Mouse (Mus musculus) retina, embryonic 14.5 days (tissue): ENCODE results near the gene Gm20683.
"Not testable (repeated sequence)": the region's sequence is repeated elsewhere in the genome, so short reads cannot be mapped to it uniquely, and the experiment has no call there.

ENCODE experiments used
- DNase-seq: peaks from one replicate; pipeline ENCODE4 v3.0.0-alpha.2; 2015; ENCODE audit warnings: low spot score

Gm20683 gene

DNA sequence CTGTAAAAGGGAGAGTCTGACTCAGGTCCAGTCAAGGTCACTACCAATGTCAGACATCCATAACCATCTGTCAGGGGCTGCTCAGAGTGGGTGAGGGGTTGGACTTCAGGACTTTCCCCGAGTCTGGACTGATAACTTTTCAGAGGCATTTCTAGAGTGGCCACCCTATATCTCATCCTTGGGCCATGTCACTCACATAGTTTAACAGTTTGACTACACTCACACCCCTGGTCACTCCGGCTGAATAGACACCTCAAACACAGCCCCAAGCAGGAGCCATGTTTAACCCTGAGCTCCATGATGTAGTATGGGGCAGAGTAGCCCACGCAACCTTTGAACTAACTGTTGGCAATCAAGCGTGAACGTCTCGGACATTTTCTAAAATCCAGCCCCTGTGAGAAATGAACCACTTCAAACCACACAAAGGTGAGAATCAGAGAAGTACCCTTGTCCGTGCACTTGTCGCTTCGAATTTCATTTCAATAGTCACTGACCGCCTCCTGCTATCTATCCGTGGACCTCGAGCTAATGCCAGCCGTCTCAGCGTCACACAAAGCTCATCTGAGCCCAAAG, 32.7 kb upstream of the Gm20683 start:
- no peak for DNase-seq

DNA sequence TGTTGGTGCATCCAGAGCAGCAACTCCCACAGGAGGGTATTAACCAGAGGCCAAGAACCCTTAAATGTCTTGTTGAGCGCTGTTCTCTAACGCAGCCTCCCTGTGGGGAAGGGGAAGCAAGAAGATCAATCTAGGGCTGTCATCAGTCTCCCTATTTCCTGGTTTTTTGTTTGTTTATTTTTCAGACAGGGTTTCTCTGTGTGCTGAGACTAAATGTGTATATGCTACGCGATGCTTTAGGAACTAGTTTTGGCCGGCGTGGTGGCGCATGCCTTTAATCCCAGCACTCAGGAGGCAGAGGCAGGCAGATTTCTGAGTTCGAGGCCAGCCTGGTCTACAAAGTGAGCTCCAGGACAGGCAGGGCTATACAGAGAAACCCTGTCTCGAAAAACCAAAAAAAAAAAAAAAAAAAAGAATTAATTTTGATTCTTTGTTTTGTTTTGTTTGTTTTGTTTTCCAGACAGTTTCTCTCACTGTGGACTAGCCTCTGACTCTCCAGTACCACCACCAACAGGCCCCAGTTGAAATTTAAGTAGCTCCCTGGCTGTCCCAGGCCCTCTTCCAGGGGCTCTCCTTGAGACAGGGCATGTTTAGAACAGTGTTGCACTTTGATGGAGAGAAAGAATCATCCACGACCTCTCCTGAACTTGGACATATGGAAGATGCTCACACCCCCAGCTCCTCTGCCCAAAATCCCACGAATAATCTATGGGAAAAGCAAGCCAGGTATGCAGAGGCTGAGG, 32.0 kb upstream of the Gm20683 start:
- no peak for DNase-seq

- no peak for DNase-seq
These were observed 31.1 kb upstream of the Gm20683 start for GRCm38 (mm10) chr17:25872676-25873075.

DNA sequence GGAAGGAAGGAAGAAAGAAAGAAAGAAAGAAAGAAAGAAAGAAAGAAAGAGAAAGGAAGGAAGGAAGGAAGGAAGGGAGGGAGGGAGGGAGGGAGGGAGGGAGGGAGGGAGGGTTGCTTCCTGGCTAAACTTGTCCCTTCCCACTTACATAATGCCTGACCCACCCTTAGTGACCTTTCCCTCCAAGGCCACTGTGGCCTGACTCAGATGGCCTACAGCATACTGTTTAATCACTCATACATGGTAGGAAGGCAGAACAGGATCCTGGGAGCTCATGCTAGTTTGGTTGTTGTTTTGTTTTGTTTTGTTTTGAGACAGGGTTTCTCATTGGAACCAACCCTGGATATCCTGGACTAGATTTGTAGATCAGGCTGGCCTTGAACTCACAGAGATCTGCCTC, 30.0 kb upstream of the Gm20683 start:
- DNase-seq: not testable (repeated sequence)

GRCm38 (mm10) chr17:25869954-25870353, 28.4 kb upstream of the Gm20683 start:
- no peak for DNase-seq

GRCm38 (mm10) chr17:25869498-25869897, 27.9 kb upstream of the Gm20683 start:
- DNase-seq: no peak

DNA sequence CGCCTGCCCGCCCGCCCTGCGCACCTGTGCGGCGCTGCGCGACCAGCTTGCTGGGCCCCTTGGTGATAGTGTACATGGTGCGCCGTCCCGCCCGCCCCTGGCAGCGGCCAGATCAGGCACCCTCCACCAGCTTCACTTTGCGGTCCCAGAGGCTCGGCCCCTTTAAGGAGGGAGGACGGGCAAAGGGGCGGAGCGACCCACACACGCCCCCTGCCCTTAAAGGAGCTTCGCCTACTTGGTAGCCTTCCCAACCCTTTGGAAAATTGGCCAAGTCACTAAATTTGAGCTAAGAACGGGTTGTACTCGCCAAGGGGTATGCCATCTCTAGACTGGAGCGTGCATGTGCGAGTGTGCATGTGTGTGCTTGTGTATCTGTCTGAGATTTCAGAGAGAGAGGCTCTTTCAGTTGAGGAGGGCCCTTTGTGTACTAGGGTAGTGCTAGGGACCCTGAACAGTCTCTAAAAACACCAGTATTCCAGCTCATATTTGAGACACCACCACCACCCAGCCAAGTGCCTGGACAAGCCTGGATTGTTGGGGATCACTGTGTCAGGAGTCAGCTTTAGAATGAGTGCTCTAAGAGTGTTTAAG, 27.1 kb upstream of the Gm20683 start, which contains the start of gene Mcrip2:
Mcrip2 (minus strand) TSS at position 164 of the 591 bp plus-strand sequence.
- peak; percentile 82 for DNase-seq

- DNase-seq: peak; percentile 47
These were observed 26.5 kb upstream of the Gm20683 start for GRCm38 (mm10) chr17:25867836-25868600.

DNA sequence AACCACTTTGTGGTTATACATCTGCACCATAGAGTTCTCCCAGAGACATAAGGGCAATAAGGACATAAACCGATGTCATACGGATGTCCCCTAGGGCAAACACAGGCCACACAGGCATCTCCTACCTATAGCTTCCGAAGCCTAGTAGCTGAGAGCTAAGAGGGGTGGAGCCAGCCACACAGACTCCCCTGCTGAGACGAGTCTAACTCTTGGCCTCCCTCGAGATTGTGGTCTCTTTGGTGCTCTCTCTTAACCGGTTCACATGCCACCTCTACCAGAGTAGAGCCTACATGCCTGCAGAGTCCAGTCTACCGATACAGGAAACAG, 25.9 kb upstream of the Gm20683 start:
- no peak for DNase-seq

DNA sequence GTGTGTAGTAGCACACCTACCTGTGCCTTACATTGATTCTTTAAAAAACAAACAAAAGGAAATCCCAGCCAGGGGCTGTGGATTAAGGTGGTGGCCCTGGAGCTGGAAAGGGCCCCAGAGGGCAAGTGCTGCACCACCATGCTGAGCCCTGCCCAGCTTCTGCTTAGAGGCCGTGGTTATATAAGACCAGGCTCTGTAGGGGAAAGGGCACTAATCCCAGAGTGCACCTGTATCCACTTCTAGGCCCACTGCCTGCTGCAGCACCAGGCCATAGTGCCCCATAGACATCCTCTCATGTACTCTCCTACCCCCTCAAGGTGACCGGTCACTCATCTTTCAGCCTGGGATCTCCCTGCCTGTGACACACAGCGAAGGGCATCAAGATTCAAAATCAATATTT, 24.6 kb upstream of the Gm20683 start:
- DNase-seq: no peak

DNA sequence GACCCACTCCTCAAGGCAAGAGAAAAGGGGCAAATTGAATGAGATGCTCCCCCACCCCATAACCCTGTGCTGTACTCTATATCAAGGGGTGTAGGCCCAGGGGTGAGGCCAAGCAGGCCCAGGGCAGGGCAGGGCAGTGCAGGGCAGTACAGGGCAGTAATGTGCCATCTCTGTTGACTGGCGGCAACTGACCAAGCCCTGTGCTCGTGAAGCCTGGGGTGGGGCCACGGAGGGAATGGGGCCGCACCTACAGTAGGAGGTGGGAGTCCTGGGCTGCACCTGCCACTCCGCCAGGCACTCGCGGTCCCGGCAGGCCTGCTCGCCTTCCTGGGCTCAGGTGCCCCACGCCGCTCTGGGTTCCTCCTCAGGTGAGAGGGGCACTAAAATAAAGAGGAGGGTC, 23.7 kb upstream of the Gm20683 start:
- no peak for DNase-seq

- DNase-seq: no peak
These were observed 22.7 kb upstream of the Gm20683 start for GRCm38 (mm10) chr17:25864311-25864710.

- DNase-seq: no peak
These were observed 22.1 kb upstream of the Gm20683 start for GRCm38 (mm10) chr17:25863681-25864080.

DNA sequence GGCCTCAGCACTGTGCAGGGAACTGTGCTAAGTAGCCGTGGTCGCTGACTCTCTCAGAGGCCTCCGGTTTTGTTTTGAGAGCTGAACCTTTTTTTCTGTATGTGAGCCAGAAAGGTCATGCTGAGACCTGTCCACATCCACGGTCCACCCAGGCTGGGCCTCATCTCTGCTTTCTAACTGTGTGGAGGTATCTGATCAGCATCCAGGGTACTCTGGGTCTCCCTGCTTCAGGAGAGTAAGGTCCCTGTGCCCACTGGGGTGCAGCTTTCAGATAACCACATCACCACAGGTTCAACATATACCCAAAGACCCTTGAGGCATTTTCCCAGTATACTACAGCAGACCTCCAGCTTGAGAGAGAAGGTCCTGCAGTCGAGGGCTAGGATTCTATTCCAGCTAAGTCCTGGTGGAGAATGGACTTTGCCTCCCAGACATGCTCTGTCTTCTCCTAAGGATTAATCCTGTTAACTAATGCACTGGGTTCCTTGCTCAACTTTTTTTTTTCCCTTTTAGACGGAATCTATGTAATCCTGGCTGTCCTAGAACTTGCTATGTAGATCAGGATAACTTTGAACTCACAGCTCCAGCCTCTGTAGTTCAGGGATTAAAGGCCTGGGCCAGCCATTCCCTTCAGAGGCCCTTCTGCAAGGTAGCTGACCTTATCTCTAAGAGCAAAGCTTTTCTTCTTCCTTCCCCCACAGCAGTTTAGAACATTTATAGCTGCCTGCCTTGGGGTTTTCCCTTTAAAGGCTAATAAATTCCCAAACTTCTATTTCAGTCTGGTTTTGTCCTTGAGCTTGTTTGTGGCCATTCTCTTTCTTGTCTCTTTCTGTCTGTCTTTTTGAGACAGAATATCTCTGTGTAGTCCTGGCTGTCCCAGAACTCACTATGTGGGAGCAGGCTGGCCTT, 20.4 kb upstream of the Gm20683 start:
- DNase-seq: no peak

DNA sequence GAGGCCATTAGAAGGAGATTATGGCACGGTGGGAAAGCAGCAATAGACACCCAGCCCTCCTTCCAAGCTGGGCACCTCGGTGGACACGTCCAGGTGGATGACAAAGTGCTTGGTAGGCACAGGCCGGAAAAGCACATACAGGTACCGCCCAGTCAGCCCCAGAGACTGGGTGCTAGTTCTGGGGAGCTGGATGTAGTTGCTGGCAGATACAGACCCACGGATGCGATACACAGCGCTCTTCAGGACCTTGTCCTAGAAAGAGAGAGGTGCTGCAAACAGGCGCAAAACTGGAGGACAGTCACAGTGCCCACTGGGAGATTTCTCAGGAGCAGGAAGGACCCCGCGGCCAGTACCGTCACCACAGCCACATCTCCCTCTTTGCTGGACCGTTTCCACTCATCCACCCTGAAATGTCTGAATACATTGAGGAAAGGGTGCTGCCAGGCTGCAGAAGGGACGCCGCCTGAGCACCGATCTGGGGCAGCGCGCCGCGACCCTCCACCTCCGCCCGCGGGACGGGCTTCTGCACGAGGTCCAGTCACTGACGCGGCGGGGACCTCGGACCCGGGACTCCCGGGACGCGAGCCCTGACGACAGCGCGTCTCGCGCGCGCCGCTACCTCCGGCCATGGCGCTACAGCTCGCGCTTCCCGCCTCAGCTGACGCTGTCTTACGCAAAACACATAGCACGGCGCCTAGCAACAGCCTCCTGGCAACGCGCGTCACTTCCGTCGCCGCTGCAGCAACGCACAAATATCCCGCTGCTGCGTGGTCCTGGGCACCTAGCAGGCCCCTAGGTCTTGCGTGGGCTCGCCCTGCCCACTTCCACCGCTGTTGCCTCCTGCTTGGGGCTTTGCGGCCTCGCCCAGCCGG, 19.5 kb upstream of the Gm20683 start, which contains the start of gene Wdr90:
Wdr90 (minus strand) TSS at position 670 of the 872 bp plus-strand sequence.
- DNase-seq: peak; percentile 93

DNA sequence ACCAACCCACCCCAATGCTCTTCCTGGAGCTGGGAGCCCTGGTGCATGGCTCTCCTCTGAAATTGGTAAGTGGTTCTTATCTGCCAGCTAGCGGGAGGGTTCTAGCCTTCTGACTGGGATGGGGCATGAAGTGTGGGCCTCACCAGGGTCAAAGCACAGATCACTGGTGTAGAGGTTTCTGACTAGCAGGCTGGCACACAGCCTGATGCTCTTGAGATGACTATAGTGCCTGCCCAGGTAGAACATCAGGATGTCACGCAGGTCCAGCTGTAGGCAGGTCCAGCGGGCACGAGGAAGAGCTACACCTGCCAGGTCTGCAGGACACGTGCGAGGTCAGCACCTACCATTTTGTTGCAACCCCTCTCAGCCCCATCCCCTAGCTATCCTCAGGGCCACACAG, 18.7 kb upstream of the Gm20683 start:
- no peak for DNase-seq

DNA sequence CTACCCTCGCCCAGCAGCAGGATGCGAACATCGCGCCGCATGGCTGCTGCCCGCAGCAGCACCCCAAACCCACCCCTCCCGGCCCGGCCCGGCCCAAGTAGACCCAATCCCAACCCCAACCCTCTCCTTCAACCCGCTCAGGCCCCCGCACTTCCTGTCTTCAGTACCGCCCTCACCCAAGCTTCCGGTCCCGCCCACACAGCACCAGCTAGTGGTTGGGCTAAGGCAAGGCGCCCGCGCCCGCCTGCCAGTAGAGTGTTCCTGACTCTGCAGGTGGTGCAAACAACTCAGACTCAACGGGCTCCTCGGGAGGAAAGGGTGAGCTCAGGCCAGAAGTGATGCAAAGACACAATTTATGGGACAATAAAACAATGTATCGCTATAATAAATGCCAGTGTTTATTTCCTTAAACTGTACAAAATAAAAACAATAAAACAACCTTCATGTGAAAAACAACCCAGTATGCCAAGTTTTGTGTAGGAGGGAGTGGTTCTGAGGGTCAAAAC, 2.9 kb upstream of the Gm20683 start, which contains the start of gene Rhot2:
Rhot2 (minus strand) TSS at position 456 of the 506 bp plus-strand sequence.
- DNase-seq: peak; percentile 95

DNA sequence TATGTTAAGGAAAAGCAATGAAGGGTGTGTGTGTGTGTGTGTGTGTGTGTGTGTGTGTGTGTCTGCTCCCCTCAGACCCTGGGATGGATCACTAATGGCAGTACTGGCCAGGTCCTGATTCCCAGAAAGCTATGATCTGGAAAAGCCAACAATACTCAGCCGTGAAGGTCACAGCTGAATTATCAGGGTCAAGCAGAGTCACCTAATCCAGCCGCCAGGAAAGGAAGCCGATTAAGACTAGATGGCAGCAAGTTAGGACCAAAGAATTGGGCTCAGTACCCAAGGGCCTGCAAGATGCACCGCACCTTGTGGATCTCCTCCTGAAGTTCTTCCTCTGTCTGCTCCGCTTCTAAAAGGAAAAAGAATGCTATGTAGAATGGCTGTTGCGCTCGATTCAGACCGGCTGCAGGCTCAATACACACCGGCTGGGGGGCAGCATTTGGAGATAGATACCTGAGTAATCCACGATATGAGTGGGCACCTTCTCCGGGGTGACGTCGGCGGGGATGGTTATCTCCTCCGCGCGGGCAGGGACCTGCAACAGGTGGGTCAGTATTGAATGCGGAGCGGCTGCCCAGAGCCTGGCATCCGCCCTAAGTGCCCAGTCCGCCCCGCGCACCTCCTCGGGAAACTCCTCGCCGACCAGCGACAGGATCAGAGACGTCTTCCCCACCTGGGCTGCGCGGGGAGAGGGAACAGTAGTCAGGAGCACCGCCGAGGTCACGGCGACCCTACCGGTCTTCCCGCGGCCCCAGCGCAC, 2.3 kb upstream of the Gm20683 start:
- no peak for DNase-seq

GRCm38 (mm10) chr17:25843122-25843521, 1.6 kb upstream of the Gm20683 start:
- no peak for DNase-seq

GRCm38 (mm10) chr17:25842509-25842908, 946 bp upstream of the Gm20683 start:
- DNase-seq: no peak
